Mouse (Mus musculus) kidney, adult 8-10 months (tissue): ENCODE results near the gene Sult2b1.

Experiments used
- DNase-seq, 2 experiments: peaks; one replicate each; pipeline ENCODE4 v3.0.0; 2022

The Sult2b1 gene

GRCm38 (mm10) chr7:45723781-45724180, 60.7 kb downstream of the Sult2b1 start:
- DNase-seq: no peak

GRCm38 (mm10) chr7:45723301-45723700, 61.2 kb downstream of the Sult2b1 start:
- DNase-seq: no peak

- DNase-seq: no peak
Observed at GRCm38 (mm10) chr7:45722348-45722713, 62.1 kb downstream of the Sult2b1 start.

- no peak for DNase-seq
Observed at GRCm38 (mm10) chr7:45721642-45722347, 62.7 kb downstream of the Sult2b1 start.

GRCm38 (mm10) chr7:45721234-45721571, 63.3 kb downstream of the Sult2b1 start:
- DNase-seq: no peak

GRCm38 (mm10) chr7:45720413-45721233, 63.8 kb downstream of the Sult2b1 start, which contains the start of gene Fam83e:
TSS of gene Fam83e (plus strand) at chr7:45721212.
- DNase-seq: no peak

GRCm38 (mm10) chr7:45719738-45720412, 64.6 kb downstream of the Sult2b1 start:
- DNase-seq: no peak

GRCm38 (mm10) chr7:45719180-45719579, 65.3 kb downstream of the Sult2b1 start:
- DNase-seq: no peak

GRCm38 (mm10) chr7:45718331-45718730, 66.1 kb downstream of the Sult2b1 start:
- no peak for DNase-seq

- peak; percentile 98 for DNase-seq
Observed at GRCm38 (mm10) chr7:45717918-45718297, 66.6 kb downstream of the Sult2b1 start, which contains the start of gene Sphk2. TSS of gene Sphk2 (minus strand) at chr7:45718002.

GRCm38 (mm10) chr7:45716952-45717917, 67.2 kb downstream of the Sult2b1 start:
- no peak for DNase-seq

GRCm38 (mm10) chr7:45716460-45716857, 68.0 kb downstream of the Sult2b1 start:
- no peak for DNase-seq

- DNase-seq: peak in 1 of 2 experiments; percentile 38
Observed at GRCm38 (mm10) chr7:45715741-45716459, 68.6 kb downstream of the Sult2b1 start.

- DNase-seq: peak; percentile 98 to 99
Observed at GRCm38 (mm10) chr7:45715090-45715708, 69.3 kb downstream of the Sult2b1 start, which contains the start of gene Rpl18. TSS of gene Rpl18 (plus strand) at chr7:45715457.

- DNase-seq: peak in 1 of 2 experiments; percentile 81
Observed at GRCm38 (mm10) chr7:45714630-45715089, 69.8 kb downstream of the Sult2b1 start.

- peak in 1 of 2 experiments; percentile 53 for DNase-seq
Observed at GRCm38 (mm10) chr7:45713881-45714520, 70.5 kb downstream of the Sult2b1 start.

GRCm38 (mm10) chr7:45713396-45713795, 71.1 kb downstream of the Sult2b1 start:
- peak; percentile 46 to 58 for DNase-seq

- DNase-seq: peak; percentile 94 to 96
Observed at GRCm38 (mm10) chr7:45712022-45712757, 72.3 kb downstream of the Sult2b1 start.

- DNase-seq: peak; percentile 36 to 37
Observed at GRCm38 (mm10) chr7:45711316-45712021, 73.0 kb downstream of the Sult2b1 start.
